Comparison of ENCODE assay signal across 16 mouse cellular contexts in genomic region chr7:124922806-124923205, GRCm38 (mm10).
A peak's percentile ranks its signal among the peaks of the same experiment; 100 is the strongest.
DNase-seq lines count a peak whose midpoint lies in the region; TF ChIP-seq lines count a peak whose summit lies in the region.
"Had no signal": no experiment of that assay in that cellular context is flagged by ENCODE, and none has a peak within 500 bp of the region (broad histone marks: within the 10 kb centered on the region; RNA-seq: fewer than 3 reads in every experiment).

No protein-coding gene starts in this region.

- H3K36me3 ChIP-seq in kidney, adult 2 months (ENCODE audit: control insufficient read depth, insufficient read depth, low read length): no peaks in the 10 kb centered on the region
- H3K36me3 ChIP-seq: embryonic facial prominence, embryonic 12.5 days; forebrain, embryonic 15.5 days; heart, embryonic 12.5 days; hindbrain, embryonic 10.5 days; hindbrain, embryonic 15.5 days had no signal

- intact Hi-C loops in left cerebral cortex, postnatal 14 days (cut with DNase I): no loop called here

- TF ChIP-seq POLR2A in kidney, adult 2 months (IDR thresholded peaks at IDR 0.05; ENCODE audit: low read depth, low read length): no peak

- no peaks in the 10 kb centered on the region for H3K27me3 ChIP-seq in kidney, adult 2 months (replicated peaks; ENCODE audit: control insufficient read depth, insufficient read depth, low read length)
- H3K27me3 ChIP-seq: embryonic facial prominence, embryonic 12.5 days; forebrain, embryonic 15.5 days; heart, embryonic 12.5 days had no signal

- 58% methylated on average over 7 of the region's 7 CpGs for WGBS in kidney, adult 2 months

- H3K4me1 ChIP-seq in kidney, adult 2 months (ENCODE audit: control insufficient read depth, insufficient read depth, low read length): peaks cover 8% of the 10 kb centered on the region; the same call in 1 of the 2 replicates
- H3K4me1 ChIP-seq: embryonic facial prominence, embryonic 12.5 days; forebrain, embryonic 15.5 days; hindbrain, embryonic 10.5 days; hindbrain, embryonic 15.5 days had no signal

- peak overlapping the region; percentile 29; the same call in 1 of the 2 replicates for H3K4me3 ChIP-seq in kidney, adult 2 months (ENCODE audit: insufficient read depth, low read depth, low read length)
- H3K4me3 ChIP-seq: embryonic facial prominence, embryonic 12.5 days; forebrain, embryonic 15.5 days; heart, embryonic 12.5 days; hindbrain, embryonic 10.5 days; hindbrain, embryonic 15.5 days had no signal

- DNase-seq in kidney, adult 2 months: peak; percentile 80
- DNase-seq in kidney, adult 8-10 months: peak; percentile 57 to 64
- peak; percentile 25 for DNase-seq in kidney, postnatal 10 days
- peak; percentile 62 for DNase-seq in yolk sac, embryonic 10.5 days (ENCODE audit: low spot score)
- DNase-seq in left cerebral cortex, postnatal 14 days (ENCODE audit: low spot score in 2 of 2): no peak
- no peak for DNase-seq in layer of hippocampus, adult 9-10 months (ENCODE audit: low spot score)
- DNase-seq: adrenal gland, postnatal 10 days; cerebellum, adult 11 months; cerebellum, adult 8-10 months; cerebellum, postnatal 14 days; gastrocnemius, postnatal 10 days had no signal

- no peak for TF ChIP-seq CTCF in kidney, adult 2 months (conservative IDR thresholded peaks at IDR 0.05; ENCODE audit: insufficient read depth, insufficient read length, low read depth, low read length)

- H3K27ac ChIP-seq in kidney, adult 2 months (ENCODE audit: insufficient read depth, low read depth, low read length): peak overlapping the region; percentile 63; the same call in 1 of the 2 replicates
- H3K27ac ChIP-seq: embryonic facial prominence, embryonic 12.5 days; forebrain, embryonic 15.5 days; hindbrain, embryonic 10.5 days; hindbrain, embryonic 15.5 days had no signal

Comparison
In these comparisons a context has a peak if more than half of its experiments do, and no peak if none do; other contexts are left out.
1. DNase-seq: peak in kidney, adult 2 months (single experiment), kidney, adult 8-10 months (2 of 2), kidney, postnatal 10 days (single experiment) and yolk sac, embryonic 10.5 days (single experiment); none in left cerebral cortex, postnatal 14 days (0 of 2) and layer of hippocampus, adult 9-10 months (single experiment).